26 mouse cellular contexts compared by ENCODE assay signal in genomic region chr14:97537012-97537411, GRCm38 (mm10).
"Had no signal": no experiment of that assay in that cellular context is flagged by ENCODE, and none has a peak within 500 bp of the region (broad histone marks: within the 10 kb centered on the region; RNA-seq: fewer than 3 reads in every experiment).

No protein-coding gene starts in this region.

- H3K27me3 ChIP-seq: heart, embryonic 12.5 days; hindbrain, embryonic 12.5 days; intestine, embryonic 15.5 days; limb, embryonic 13.5 days; limb, embryonic 15.5 days; liver, embryonic 12.5 days had no signal

- ATAC-seq: hindbrain, embryonic 16.5 days; inflammation-experienced regulatory T-cells, adult 6 months; intestine, embryonic 15.5 days; intestine, postnatal 0 days; liver, embryonic 12.5 days had no signal

- DNase-seq: gastrocnemius, adult 2 months; gastrocnemius, postnatal 10 days; gastrocnemius, postnatal 25 days; heart, adult 18-20 months; heart, postnatal 10 days; heart, postnatal 4 days; kidney, adult 18-20 months; kidney, adult 8-10 months; kidney, postnatal 10 days; kidney, postnatal 25 days; kidney, postnatal 4 days; layer of hippocampus, postnatal 36 days; left cerebral cortex, postnatal 4 days had no signal

- H3K9me3 ChIP-seq: heart, embryonic 10.5 days; heart, embryonic 12.5 days; hindbrain, embryonic 10.5 days; hindbrain, embryonic 12.5 days; intestine, embryonic 15.5 days; limb, embryonic 13.5 days; limb, embryonic 15.5 days; liver, embryonic 12.5 days had no signal

- H3K36me3 ChIP-seq: heart, embryonic 10.5 days; heart, embryonic 12.5 days; hindbrain, embryonic 10.5 days; hindbrain, embryonic 12.5 days; intestine, embryonic 15.5 days; limb, embryonic 13.5 days; limb, embryonic 15.5 days; liver, embryonic 12.5 days had no signal

- H3K4me3 ChIP-seq: gastrocnemius, adult 2 months; heart, embryonic 10.5 days; heart, embryonic 12.5 days; hindbrain, embryonic 10.5 days; hindbrain, embryonic 12.5 days; intestine, embryonic 15.5 days; layer of hippocampus, adult 2 months; limb, embryonic 13.5 days; limb, embryonic 15.5 days; liver, embryonic 12.5 days had no signal

- H3K9ac ChIP-seq: heart, embryonic 12.5 days; hindbrain, embryonic 12.5 days; hindbrain, embryonic 14.5 days; intestine, embryonic 15.5 days; limb, embryonic 13.5 days; limb, embryonic 15.5 days; liver, embryonic 12.5 days had no signal

- H3K4me2 ChIP-seq: heart, embryonic 12.5 days; hindbrain, embryonic 12.5 days; hindbrain, embryonic 14.5 days; intestine, embryonic 15.5 days; limb, embryonic 13.5 days; limb, embryonic 15.5 days; liver, embryonic 12.5 days had no signal

- H3K27ac ChIP-seq: gastrocnemius, adult 2 months; heart, embryonic 10.5 days; hindbrain, embryonic 10.5 days; hindbrain, embryonic 12.5 days; hindbrain, embryonic 14.5 days; intestine, embryonic 15.5 days; layer of hippocampus, adult 2 months; limb, embryonic 13.5 days; limb, embryonic 15.5 days; liver, embryonic 12.5 days had no signal

- H3K4me1 ChIP-seq: heart, embryonic 10.5 days; heart, embryonic 12.5 days; hindbrain, embryonic 10.5 days; hindbrain, embryonic 12.5 days; intestine, embryonic 15.5 days; limb, embryonic 13.5 days; limb, embryonic 15.5 days; liver, embryonic 12.5 days had no signal
